Mouse (Mus musculus): ENCODE results near the gene Chmp5.

The Chmp5 gene

GRCm38 (mm10) chr4:40947565-40948159, 545 bp upstream of the Chmp5 start:
- DNase-seq: no peak

DNA sequence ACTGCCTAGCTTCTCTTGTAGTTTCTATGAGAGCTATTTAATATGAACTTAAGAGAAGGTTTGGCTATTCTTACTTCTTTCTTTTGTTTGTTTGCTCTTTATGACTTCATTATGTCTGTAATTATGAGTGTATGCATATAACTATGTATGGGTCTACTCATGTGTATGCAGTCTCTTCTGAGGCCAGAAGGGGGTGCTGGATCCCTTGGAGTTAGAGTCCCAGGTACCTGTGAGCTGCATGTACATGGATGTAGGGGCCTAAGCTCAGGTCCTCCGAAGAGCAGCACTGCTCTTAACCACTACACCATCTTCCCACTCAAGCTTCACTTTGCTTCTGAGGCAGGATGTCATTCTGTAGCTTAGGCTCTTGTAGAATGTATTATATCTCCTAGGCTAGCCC, 5.3 kb downstream of the Chmp5 start:
- no peak for DNase-seq

GRCm38 (mm10) chr4:40955942-40956341, 7.7 kb downstream of the Chmp5 start:
- no peak for DNase-seq

DNA sequence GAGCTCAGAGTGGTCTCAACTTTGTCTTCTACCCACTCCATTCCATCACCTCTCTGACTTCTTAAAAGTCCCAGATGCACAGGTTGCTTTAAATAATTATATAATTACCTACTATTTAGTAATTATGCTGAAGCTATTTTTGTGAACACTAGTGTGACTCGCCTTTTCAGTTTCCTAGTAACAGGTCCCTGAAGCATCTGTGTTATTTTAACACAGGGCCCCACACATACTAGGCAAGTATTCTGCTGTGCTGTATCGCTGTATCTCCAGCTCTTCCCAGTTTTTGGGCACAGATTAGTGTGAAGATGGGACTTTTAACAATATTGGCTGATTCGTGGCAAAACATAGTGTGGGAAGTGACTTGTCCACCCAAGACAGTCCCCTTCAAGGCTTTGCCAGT, 15.3 kb downstream of the Chmp5 start:
- no peak for DNase-seq

- no peak for DNase-seq
Observed at GRCm38 (mm10) chr4:40969161-40969560, 21.0 kb downstream of the Chmp5 start.

DNA sequence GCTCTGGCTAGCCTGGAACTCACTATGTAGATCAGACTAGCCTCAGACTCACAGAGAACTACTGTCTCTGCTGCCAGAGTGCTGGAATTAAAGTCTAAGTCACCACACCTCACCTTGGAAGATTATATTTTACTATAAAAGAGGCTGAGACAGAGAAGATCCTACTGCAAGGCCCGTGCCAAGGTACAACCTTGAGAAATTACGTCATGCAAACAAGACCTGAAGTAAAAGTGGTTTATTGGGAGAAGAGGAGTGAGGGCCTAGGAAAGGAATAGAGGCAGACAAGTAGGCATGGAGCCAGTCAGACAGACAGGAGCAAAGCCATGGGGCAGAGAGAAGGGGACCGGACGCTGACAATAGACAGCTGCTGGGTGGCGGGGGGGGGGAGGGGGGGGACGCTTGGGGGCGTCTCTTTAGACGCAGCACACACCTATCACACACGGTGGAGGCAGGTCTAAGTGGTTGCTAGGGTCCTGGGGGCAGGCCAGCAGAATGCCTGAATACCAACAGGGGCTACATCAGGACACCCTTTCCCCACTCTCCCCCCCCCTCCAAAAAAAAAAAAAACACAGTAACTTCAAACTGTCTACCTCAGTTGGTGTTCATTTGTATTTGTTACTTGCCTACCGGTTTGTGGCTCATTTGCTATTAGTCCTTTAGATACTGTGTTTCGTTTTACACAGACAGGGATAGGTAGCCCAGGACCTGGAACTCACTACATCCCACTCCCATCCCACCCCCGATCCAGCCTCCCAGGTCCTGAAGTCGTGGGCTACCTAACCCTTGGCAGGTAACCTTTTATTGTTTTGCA, 21.8 kb downstream of the Chmp5 start:
- DNase-seq: peak; percentile 20 to 23

DNA sequence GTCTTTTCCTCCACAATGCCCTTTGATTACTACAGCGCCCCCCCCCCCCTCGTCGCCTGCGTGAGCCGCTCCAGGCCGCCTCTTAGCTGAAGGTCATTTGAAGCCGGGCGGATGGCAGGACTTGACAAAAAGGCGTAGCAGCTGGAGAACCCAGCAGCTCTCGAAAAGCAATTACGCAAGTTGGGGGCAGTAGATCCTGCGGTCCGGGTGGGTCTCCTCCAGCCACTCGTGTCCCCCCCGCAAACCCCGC, 22.3 kb downstream of the Chmp5 start:
- no peak for DNase-seq

GRCm38 (mm10) chr4:40970842-40971701, 22.9 kb downstream of the Chmp5 start, which contains the start of gene Nfx1:
TSS of gene Nfx1 (plus strand) at chr4:40970906.
- peak; percentile 97 to 98 for DNase-seq

GRCm38 (mm10) chr4:40971744-40972143, 23.5 kb downstream of the Chmp5 start:
- DNase-seq: peak; percentile 14 to 32

DNA sequence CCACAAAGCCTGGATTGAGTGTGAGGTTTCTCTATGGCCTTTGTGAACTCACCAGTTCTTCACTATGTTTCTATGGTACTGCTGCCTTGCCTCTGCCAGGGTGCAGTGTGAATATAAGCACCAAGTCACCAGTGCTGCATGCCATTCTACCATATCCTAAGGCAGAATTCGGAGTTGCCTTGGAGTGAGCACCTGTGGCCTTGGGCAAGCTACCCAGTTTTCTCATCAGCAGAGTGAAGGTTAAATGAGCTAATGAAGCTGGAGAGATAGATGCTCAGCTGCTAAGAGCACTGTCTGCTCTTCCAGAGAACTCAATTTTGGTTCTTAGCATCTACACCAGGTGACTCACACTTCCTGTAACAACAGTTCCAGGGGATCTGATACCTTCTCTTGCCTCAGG, 25.8 kb downstream of the Chmp5 start:
- no peak for DNase-seq

- DNase-seq: no peak
Observed at GRCm38 (mm10) chr4:40975678-40976077, 27.5 kb downstream of the Chmp5 start.

GRCm38 (mm10) chr4:40976651-40977050, 28.4 kb downstream of the Chmp5 start:
- DNase-seq: no peak

GRCm38 (mm10) chr4:40979430-40979829, 31.2 kb downstream of the Chmp5 start:
- no peak for DNase-seq

- no peak for DNase-seq
Observed at GRCm38 (mm10) chr4:40982486-40982885, 34.3 kb downstream of the Chmp5 start.

DNA sequence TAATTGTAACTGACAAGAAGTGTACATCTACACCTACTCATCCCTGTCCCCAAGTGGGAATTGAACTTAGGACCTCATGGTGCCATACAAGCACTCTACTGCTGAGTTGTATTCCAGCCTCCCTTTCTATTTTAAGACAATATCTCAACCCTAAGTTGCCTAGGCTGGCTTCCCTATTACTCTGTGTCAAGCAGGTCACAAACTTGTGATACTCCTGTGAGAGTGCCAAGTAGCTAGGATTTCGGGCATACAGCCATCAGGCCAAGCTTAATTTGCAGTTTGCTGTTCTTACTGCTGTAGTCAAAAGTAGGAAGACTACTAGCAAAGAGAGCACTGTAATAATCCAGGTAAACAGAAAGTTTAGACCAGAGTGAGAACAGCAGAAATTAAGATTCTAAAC, 35.5 kb downstream of the Chmp5 start:
- no peak for DNase-seq

DNA sequence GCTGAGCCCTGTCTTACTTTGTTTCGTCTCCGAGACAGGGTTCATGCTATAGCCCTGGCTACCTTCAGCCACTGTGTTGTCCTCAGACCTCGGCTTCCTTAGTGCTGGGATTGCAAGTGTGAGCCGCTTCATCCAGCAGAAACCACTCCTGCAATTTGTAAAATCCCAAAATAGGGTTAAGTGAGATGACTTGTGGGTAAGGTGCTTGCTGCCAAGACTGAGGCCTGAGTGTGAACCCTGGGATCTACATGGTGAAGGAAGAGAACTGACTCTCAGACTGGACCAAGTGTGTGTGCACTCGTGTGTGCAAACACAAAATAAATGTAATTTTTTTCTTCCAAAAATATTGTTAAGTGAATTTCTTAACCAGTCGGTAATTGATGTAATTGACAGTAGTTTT, 41.4 kb downstream of the Chmp5 start:
- no peak for DNase-seq

- DNase-seq: no peak
Observed at GRCm38 (mm10) chr4:40996302-40996701, 48.1 kb downstream of the Chmp5 start.

GRCm38 (mm10) chr4:40997916-40998315, 49.7 kb downstream of the Chmp5 start:
- DNase-seq: no peak

DNA sequence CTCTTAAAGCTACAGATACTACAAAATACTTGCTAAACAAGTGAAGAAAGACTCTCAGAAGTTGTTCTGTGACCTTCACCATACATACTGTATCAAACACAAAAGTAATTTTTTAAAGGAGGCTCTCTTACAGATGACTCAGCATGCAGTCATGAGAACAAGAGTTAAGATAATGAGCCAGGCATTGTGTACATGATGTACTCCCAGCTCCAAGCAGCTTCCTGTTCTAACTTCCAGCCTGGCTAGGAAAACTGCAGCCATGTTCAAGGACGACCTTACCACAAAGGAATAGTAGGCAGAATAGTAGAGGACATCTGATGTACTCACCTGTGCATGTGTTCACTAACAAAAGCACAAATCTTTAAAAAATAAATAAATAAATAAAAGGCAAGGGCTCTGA, 52.1 kb downstream of the Chmp5 start:
- no peak for DNase-seq

GRCm38 (mm10) chr4:41000842-41001639, 52.8 kb downstream of the Chmp5 start:
- DNase-seq: no peak

GRCm38 (mm10) chr4:41013351-41013750, 65.1 kb downstream of the Chmp5 start:
- no peak for DNase-seq

Data from cerebellum, adult 18-20 months (tissue).